Mouse (Mus musculus) heart, embryonic 14.5 days (tissue): ENCODE measurements around the gene Phc2. TPM values are rescaled to one million over a fixed set of nuclear protein-coding genes. Genes with fewer than 3 reads are reported as not detected.

Experiments used
- ATAC-seq: fragments of 200-750 bp; cut with Nextera tagmentation; 2 replicates; pipeline ENCODE4 v1.8.0; 2017; ENCODE audit warnings: low read depth, moderate TSS enrichment; ENCODE audit not compliant: insufficient number of reproducible peaks, insufficient read depth, low FRiP score
- H3K27ac ChIP-seq, 2 experiments: fragments of 200-500 bp in 1 of 2; fragments of 300-500 bp in 1 of 2; sonication (generic) in 1 of 2; replicated peaks in 1 of 2; 2 replicates each; pipeline ENCODE4 v1.5.1; 2012 to 2014; ENCODE audit warnings: low read depth in 2 of 2, low read length in 2 of 2, control low read depth in 1 of 2, mild to moderate bottlenecking in 1 of 2, mixed read lengths in 1 of 2; ENCODE audit not compliant: control insufficient read depth in 1 of 2, insufficient read depth in 1 of 2
- H3K27me3 ChIP-seq: fragments of 300-500 bp; sonication (generic); 2 replicates; pipeline ENCODE4 v1.6.1; 2014; ENCODE audit warnings: mild to moderate bottlenecking, low read length, control low read depth; ENCODE audit not compliant: control insufficient read depth, insufficient read depth
- H3K36me3 ChIP-seq: fragments of 300-500 bp; sonication (generic); 2 replicates; pipeline ENCODE4 v1.6.1; 2014; ENCODE audit warnings: mild to moderate bottlenecking, control low read depth, low read length, mixed read lengths; ENCODE audit not compliant: control insufficient read depth, insufficient read depth
- H3K4me1 ChIP-seq, 2 experiments: fragments of 200-500 bp in 1 of 2; fragments of 300-500 bp in 1 of 2; sonication (generic) in 1 of 2; 2 replicates each; pipeline ENCODE4 v1.6.1; 2012 to 2014; ENCODE audit warnings: low read length in 2 of 2, control low read depth in 1 of 2, mixed read lengths in 1 of 2; ENCODE audit not compliant: control insufficient read depth in 2 of 2, insufficient read depth in 2 of 2
- H3K4me2 ChIP-seq: fragments of 300-500 bp; sonication (generic); 2 replicates; pipeline ENCODE4 v1.6.1; 2014; ENCODE audit warnings: mild to moderate bottlenecking, low read length
- H3K4me3 ChIP-seq, 2 experiments: fragments of 200-500 bp in 1 of 2; fragments of 300-500 bp in 1 of 2; sonication (generic) in 1 of 2; 2 replicates each; pipeline ENCODE4 v1.5.1; 2012 to 2014; ENCODE audit warnings: low read length in 2 of 2, mild to moderate bottlenecking in 2 of 2, control low read depth in 1 of 2, low read depth in 1 of 2, moderate library complexity in 1 of 2; ENCODE audit not compliant: control insufficient read depth in 1 of 2, insufficient read depth in 1 of 2
- H3K9ac ChIP-seq: fragments of 300-500 bp; sonication (generic); 2 replicates; pipeline ENCODE4 v1.6.1; 2014; ENCODE audit warnings: mild to moderate bottlenecking, low read length
- H3K9me3 ChIP-seq: fragments of 300-500 bp; sonication (generic); 2 replicates; pipeline ENCODE4 v1.6.1; 2016; ENCODE audit warnings: low read length, control low read depth; ENCODE audit not compliant: control insufficient read depth
- WGBS: fragments of 180-500 bp; shearing (Covaris S2); extraction: QIAGEN DNeasy Blood & Tissue Kit; methylation state at CpG from one replicate; pipeline ENCODE4 v1.1.7; 2014; 5-methylcytosine and 5-hydroxymethylcytosine counted together
- polyA plus RNA-seq: library from polyadenylated mRNA; unstranded; fragments of >200 nt; fragmentation: Nextera tagmentation; extraction: Ambion mirVana; gene quantifications from 2 replicates; pipeline ENCODE4 v1.2.1, GENCODE M21; 2014

Phc2 gene
- polyA plus RNA-seq, 1 experiment from 2014 or later = 42.5 TPM

- no peaks in the 10 kb centered on the region for H3K36me3 ChIP-seq
- no peak overlapping the region for H3K4me2 ChIP-seq
- H3K4me1 ChIP-seq = peaks cover 5 to 8% of the 10 kb centered on the region in 2 experiments
- H3K9ac ChIP-seq = no peak overlapping the region
- 84% methylated on average over 15 of the region's 15 CpGs for WGBS
- H3K27me3 ChIP-seq = peaks cover 27% of the 10 kb centered on the region
- no peak overlapping the region for H3K27ac ChIP-seq
- no peaks in the 10 kb centered on the region for H3K9me3 ChIP-seq
- ATAC-seq = no peak
- H3K4me3 ChIP-seq = no peak overlapping the region
These were observed 50.7 kb downstream of the Phc2 start for GRCm38 (mm10) chr4:128705138-128705720.

DNA sequence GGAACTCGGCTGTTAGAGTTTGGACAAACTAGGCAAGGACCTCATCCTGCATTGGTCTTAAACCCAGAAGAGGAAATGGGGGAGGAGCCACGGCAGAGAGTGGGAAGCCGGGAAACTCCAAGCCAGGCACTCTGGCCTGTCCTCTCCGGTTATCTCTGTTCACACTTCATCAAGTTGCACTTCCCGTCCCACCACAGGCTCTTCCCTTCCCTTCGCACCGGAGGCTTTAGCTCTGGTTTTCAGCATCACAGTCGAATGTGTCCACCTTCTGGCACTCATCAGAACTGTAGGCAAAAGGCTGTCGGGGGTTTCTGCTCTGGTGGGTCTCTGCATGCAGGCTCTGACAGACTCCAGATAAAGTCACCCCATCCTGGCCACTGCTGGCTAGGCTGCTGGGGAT, 52.1 kb downstream of the Phc2 start:
- no peaks in the 10 kb centered on the region for H3K9me3 ChIP-seq
- 0 out of 2 replicates have a peak, but pooled peaks have one; percentile 55 for ATAC-seq
- H3K4me2 ChIP-seq = peak overlapping the region; percentile 16; the same call in 1 of the 2 replicates
- no peak overlapping the region for H3K4me3 ChIP-seq
- H3K4me1 ChIP-seq = peaks cover 5 to 13% of the 10 kb centered on the region in 2 experiments
- H3K27ac ChIP-seq = no peak overlapping the region
- H3K36me3 ChIP-seq = no peaks in the 10 kb centered on the region
- 2% methylated on average over 9 of the region's 9 CpGs for WGBS
- H3K27me3 ChIP-seq = peaks cover 34% of the 10 kb centered on the region
- no peak overlapping the region for H3K9ac ChIP-seq

GRCm38 (mm10) chr4:128707384-128707783, 52.9 kb downstream of the Phc2 start:
- no peak overlapping the region for H3K4me2 ChIP-seq
- peaks cover 30% of the 10 kb centered on the region for H3K27me3 ChIP-seq
- H3K36me3 ChIP-seq = no peaks in the 10 kb centered on the region
- peaks cover 9 to 20% of the 10 kb centered on the region in 2 experiments for H3K4me1 ChIP-seq
- H3K4me3 ChIP-seq = no peak overlapping the region
- ATAC-seq = no peak
- no peaks in the 10 kb centered on the region for H3K9me3 ChIP-seq
- no peak overlapping the region for H3K9ac ChIP-seq
- H3K27ac ChIP-seq = no peak overlapping the region
- 25% methylated on average over 4 of the region's 4 CpGs for WGBS

GRCm38 (mm10) chr4:128709061-128709780, 54.7 kb downstream of the Phc2 start:
- Histone ChIP-seq H3K27me3 (peaks cover 30% of the 10 kb centered on the region), H3K27ac (no peak overlapping the region), H3K36me3 (no peaks in the 10 kb centered on the region), H3K4me2 (no peak overlapping the region), H3K9me3 (no peaks in the 10 kb centered on the region), H3K9ac (no peak overlapping the region; the same call in 1 of the 2 replicates), H3K4me3 (no peak overlapping the region), H3K4me1 (peaks cover 12 to 23% of the 10 kb centered on the region in 2 experiments)
- no peak for ATAC-seq
- WGBS = 68% methylated on average over 15 of the region's 15 CpGs

DNA sequence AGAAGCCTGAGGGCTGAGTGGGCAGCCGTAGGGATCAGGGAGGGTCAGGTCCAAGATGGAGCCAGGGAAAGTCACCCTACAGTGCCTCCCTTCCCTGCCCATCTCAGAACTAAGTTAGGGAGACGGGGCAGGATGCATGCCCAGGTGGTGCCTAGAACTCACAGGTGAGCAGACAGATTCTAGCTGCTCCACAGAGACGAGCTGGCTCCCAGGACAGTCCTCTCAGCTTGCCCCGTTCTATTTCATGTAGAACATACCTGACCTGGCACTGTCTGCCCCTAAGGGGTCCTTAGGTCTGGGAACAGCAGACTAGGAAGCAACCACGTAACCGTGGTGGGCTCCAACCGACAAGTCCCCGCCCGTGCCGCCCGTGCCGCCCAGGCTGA, 55.3 kb downstream of the Phc2 start:
- Histone ChIP-seq H3K27me3 (peaks cover 30% of the 10 kb centered on the region), H3K4me1 (peaks cover 12 to 23% of the 10 kb centered on the region in 2 experiments), H3K9ac (no peak overlapping the region), H3K4me3 (no peak overlapping the region), H3K27ac (no peak overlapping the region), H3K9me3 (no peaks in the 10 kb centered on the region), H3K36me3 (no peaks in the 10 kb centered on the region), H3K4me2 (no peak overlapping the region)
- 86% methylated on average over 12 of the region's 12 CpGs for WGBS
- ATAC-seq = no peak

DNA sequence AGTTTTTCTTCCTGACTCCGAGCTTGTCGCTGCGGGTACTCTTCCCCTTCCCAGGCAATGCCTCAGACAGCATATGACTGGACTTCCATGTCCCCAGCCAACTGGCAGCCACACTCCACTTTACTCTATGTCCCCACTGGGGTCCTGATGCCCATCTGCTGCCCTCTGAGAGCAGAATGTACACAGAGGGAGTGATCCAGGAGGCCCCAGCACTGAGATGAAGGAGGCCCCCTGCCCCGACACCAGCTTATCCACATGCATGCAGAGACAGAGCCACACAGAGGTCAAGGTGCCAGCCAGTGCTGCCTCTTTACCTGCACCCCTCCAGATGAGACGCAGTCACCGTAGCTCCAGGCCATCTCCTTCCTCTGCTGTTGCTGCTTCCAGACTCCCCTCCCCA, 55.8 kb downstream of the Phc2 start:
- Histone ChIP-seq H3K9ac (no peak overlapping the region), H3K27me3 (peaks cover 26% of the 10 kb centered on the region), H3K9me3 (no peaks in the 10 kb centered on the region), H3K4me3 (no peak overlapping the region), H3K27ac (no peak overlapping the region), H3K36me3 (no peaks in the 10 kb centered on the region), H3K4me1 (peaks cover 14 to 24% of the 10 kb centered on the region in 2 experiments), H3K4me2 (no peak overlapping the region)
- ATAC-seq = no peak
- 85% methylated on average over 6 of the region's 6 CpGs for WGBS

GRCm38 (mm10) chr4:128710800-128711199, 56.3 kb downstream of the Phc2 start:
- Histone ChIP-seq H3K9me3 (no peaks in the 10 kb centered on the region), H3K27me3 (peaks cover 25% of the 10 kb centered on the region), H3K9ac (no peak overlapping the region), H3K4me2 (no peak overlapping the region), H3K4me1 (peaks cover 19 to 29% of the 10 kb centered on the region in 2 experiments), H3K36me3 (no peaks in the 10 kb centered on the region), H3K27ac (no peak overlapping the region), H3K4me3 (no peak overlapping the region)
- 68% methylated on average over 9 of the region's 9 CpGs for WGBS
- no peak for ATAC-seq
